Mouse (Mus musculus): ENCODE results near the gene Ctns.

Gene Ctns

GRCm38 (mm10) chr11:73144261-73144681 lies 54.6 kb downstream of the Ctns start:
- DNase-seq (ENCODE audit: low spot score) = no peak

DNA sequence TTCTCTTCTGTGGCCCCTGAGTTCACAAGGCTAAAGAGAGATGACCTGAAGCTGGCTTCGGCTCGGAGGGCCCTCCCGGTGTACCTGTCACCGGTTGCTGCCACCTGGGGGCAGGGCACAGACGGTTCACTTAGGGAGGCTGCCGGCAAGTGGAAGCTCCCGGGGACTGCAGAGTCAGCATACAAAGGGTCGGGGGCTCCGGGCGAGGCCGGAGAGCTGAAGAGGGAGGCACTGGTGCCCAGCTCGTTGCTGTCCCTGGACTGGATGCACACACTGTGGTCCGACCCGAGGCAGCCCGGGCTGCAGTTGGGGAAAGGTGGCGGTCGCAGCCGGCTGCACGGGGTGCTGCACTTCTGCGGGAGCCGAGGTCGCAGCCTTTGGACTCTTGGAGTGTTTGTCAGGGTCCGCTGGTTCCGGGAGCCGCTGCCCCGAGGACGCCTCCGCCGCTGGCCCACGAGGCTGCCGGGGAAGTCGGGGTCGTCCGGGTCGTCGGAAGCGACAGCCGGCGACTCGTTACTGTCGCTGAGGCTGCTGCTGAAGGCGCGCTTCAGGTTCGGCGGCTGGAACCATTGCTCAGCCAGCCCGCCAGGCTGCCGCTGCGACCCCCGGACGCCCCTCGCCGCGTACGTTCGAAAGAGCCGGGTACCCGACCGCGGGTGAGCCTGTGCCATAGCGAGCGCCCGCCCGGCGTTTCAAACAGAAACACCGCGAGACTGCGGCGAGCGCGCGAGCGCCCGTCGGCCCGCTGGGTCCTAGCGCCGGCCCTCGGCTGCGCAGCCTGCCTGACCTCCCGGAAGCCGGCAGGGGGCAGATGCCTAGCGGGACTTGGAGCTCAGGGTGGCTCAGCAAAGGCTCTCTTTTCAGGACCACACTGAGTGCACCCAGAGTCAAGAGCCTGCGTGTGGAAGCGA lies 61.0 kb downstream of the Ctns start, which contains the start of gene Haspin:
TSS of gene Haspin (minus strand) at position 704 of the 911 bp plus-strand sequence.
- DNase-seq (ENCODE audit: low spot score) = peak; percentile 90

- no peak for DNase-seq (ENCODE audit: low spot score)
These were observed 61.7 kb downstream of the Ctns start for GRCm38 (mm10) chr11:73137116-73137515.

DNA sequence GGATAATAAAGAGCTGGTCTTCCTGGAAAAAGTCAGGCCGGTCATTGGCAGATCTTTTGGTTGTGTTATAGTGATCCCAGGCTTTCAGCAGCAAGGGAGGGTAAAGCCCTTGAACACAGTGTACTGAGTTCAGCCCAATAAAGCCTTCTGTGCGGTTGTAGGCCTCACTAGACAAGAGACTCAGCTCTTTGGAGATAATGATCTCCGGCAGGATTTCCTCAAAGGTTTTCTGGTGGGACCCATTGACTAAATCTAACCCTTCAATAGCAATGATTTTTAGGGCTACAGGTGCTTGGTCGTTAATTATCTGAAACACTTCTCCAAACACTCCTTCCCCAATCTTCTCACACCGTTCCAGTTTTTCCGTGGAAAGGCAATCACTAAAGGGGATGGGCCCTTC lies 62.3 kb downstream of the Ctns start:
- DNase-seq (ENCODE audit: low spot score) = no peak

DNA sequence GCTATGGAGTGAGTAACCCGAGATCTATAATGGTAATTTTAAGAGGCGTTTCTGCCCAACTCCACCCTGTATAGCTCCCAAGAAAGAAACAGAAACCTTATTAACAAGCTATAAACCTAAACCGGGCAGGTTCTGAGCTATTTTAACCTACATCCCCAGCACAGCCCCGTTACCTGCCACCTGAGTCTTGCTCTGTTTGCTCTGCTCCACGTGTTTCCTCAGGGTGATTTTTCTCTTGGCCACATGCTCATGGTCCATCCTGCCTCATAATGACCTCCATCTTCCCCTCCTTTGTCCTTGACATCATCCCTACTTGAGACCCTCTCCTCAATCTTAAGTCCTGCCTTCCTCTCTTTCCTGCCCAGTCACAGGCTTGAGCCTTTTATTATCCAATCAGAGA lies 64.6 kb downstream of the Ctns start:
- no peak for DNase-seq (ENCODE audit: low spot score)

Measured in ovary, postnatal 36 days (tissue).